Mouse (Mus musculus): Measurements from ENCODE around the gene Maml1. TPM values are rescaled to one million over a fixed set of nuclear protein-coding genes. Genes with fewer than 3 reads are reported as not detected.

The Maml1 gene
- total RNA-seq, 4 experiments from 2014 or later, result 9.0 to 11.0 (median 9.4) TPM

DNA sequence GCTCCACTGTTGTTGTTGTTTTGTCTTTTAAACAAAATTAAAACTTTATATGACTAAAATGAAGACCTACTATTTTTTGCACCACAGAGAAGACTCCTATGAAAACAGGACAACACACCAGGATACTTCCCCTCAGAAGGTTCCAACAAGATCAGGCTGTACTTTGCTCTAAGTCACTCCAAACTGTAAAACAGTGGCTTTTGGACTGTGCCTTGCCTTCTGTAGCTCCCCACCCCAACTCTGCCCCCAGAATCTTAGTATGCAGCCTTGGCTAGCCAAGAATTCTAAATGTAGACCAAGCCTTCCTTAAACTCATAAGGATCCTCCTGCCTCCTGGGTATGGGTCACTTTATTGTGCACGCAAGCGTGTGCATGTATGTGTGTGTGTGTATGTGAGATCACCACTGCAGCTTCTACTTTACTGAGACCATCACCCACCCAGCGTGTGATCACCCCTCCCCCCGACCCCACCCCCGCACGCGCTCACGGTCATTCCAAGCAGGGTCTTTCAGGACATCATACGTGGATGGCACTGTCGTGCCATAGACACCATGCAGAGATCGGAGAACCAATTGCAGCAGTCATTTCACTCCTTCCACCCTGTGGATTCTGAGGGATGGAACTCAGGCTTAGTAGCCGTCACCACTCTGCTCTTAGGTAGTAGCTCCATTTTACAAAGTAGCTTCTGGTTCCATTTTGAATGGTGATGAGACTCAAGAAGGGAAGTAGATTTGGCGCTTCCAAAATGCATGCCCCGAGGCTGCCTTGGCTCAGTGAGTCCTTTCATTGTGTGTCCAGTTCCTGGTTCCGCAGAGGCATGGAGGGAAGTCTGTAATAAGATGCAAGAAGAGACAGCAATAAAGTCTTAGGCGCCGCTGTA, 68.1 kb downstream of the Maml1 start:
- DNase-seq (ENCODE audit: low spot score), result no peak

- DNase-seq (ENCODE audit: low spot score), result no peak
Measured at GRCm38 (mm10) chr11:50222559-50223276, 69.4 kb downstream of the Maml1 start.

DNA sequence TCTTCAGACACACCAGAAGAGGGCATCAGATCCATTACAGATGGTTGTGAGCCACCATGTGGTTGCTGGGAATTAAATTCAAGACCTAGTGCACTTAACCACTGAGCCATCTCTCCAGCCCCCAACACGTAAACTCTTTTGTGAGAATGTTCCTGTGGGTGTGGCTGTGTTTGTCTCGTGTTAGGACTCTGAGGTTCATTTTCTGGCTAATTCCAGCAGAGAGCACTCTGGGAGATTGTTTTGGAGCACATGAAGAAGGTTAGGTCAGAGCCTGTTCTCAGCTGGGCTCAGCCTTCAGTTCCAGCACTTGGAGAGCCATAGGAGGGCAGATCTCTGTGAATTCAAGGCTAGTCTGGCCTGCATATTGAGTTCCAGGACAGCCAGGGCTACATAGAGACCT, 72.3 kb downstream of the Maml1 start:
- DNase-seq (ENCODE audit: low spot score), result no peak

DNA sequence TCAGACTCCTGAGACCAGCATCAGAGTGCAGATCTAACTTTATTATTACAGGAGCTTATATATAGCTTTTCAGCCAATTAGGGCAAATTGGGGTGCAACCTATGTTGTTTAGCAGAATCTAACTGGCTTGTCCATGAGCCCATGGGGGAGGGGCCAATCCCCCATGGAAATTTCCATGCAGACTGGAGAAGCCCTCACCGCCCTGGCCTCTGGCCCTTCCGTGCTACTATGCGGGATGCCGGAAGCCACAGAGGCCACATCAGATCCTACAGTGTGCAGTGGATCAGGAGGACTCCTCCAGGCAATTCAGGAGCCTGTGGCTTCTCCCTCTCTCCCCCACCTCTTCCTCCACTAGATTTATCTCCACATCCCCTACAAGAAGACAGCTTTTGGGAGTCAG, 74.3 kb downstream of the Maml1 start:
- no peak for DNase-seq (ENCODE audit: low spot score)

DNA sequence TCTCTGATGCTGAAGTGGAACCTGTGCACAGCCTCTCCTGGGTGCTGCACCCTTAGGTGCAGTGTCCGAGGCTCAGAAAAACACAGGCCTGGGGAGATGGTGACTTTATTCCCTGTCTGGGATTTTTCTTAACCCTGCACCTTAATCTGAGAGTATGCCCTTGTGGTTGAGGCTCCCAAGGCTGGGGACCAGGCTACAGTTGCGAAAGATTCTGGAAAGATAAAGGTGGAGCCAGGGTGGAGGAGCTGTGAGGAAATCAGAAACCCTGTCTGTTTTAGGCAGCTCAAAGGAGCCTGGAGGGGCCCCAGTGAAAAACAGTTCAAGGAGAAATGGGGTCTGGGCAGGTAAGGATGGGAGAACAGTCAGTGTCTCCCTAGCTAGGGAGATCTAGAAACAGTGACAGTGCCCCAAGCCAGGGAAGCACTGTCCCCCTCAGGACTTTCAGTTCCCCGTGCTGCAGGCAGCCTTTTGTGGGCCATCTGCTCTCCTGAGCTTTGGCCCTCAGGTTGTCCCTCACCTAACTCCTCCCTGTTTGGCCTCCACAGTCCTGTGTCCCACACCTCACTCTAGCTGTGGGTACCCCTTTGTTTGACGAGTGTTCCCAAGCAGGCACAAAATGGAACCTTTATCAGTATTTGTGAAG, 75.3 kb downstream of the Maml1 start:
- no peak for DNase-seq (ENCODE audit: low spot score)

DNA sequence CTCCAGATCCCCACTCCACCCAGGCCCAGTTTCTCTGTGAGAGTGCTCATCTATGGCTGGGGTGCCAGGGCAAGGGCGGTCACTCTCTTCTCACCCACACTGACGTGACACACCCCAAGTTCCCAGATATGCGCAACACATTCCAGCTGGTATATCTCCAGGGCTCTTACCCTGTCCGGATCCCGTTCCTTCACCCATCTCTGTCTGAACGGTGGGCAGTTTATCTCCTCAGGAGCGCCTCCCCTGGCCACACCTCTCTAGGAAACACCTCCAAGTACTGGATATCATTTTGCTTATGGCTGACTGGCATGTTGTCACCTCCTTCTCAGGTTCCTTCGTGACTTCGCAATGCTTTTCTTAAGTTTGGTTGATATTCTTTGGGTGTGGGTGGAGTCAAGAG, 76.5 kb downstream of the Maml1 start:
- no peak for DNase-seq (ENCODE audit: low spot score)

- DNase-seq (ENCODE audit: low spot score), result no peak
Measured at GRCm38 (mm10) chr11:50214631-50215030, 77.5 kb downstream of the Maml1 start.

DNA sequence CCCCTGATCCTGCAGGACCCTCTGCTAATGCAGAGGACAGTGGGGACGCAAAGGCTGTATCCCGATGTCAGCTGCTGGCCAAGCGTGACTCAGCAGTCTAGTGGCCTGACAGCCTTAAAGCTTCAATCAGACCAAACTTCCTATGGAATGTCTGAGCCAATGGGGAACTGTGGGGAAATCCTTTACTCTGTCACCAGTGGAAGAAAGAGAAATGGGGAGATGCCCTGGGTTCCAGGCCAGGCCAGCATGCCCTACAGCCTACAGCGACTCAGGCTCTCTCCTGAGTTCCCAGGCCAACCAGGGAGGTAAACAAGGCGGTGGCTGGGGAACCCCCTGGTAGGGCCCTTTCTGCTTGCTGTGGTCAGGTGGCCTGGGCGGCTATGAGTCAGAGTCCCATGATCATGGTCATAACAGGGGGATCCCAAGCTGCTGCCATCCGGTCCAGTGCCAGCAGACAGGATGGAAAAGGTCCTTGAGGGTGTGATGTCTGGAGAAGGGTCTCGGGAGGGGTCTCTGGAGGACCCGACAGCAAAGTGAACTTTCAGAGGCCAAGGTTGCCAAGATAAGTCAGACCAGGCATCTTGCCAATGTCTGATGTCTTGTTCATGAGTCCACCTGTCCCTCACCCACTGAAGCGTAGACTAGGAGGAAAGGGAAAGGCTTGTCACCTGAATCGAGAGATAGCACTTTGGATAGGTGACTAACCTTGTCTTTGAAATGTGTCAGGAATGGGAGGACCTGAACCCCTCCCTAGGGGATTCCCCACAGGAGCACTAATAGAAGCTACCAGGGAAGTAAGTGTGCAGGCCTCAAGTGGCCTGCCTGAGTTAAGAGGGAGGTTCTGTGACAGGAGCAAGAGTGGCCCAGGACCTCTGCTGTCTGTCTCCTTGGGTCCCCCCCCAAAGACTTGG, 79.0 kb downstream of the Maml1 start:
- peak; percentile 91 for DNase-seq (ENCODE audit: low spot score)

- DNase-seq (ENCODE audit: low spot score), result no peak
Measured at GRCm38 (mm10) chr11:50212060-50212739, 79.9 kb downstream of the Maml1 start.

DNA sequence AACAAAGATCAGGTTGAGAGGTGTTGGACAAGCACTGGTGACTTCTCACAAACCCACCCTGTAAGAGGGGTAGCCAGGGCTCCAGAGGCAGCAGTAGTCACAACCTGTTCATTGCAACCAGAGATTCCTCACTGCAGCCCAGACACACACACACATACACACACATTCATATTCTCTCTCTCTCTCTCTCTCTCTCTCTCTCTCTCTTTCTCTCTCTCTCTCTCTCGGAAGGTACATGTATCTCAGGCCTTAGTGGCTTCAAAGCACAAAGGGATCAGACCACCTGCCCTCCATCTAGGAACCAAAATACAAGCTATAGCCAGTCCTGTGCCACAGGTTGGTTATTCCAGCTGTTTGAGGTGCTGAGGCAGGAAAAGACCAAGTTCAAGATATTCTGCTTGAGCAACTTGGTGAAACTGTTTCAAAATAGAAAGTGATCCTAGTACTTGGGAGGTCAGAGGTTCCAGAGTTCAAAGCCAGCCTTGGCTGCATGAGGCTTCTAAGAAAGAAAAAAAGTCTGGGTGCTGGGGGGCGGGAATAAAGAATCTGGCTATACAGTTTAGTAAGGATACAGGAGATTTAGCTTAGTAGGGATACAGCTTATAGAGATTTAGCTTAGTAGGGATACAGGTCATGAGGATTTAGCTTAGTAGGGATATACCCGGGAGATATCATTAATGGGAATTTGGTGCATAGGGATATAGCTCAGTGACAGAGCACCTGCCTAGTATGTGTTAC, 80.6 kb downstream of the Maml1 start:
- DNase-seq (ENCODE audit: low spot score), result no peak

- DNase-seq (ENCODE audit: low spot score), result peak; percentile 85
Measured at GRCm38 (mm10) chr11:50210505-50211151, 81.5 kb downstream of the Maml1 start, which contains the start of the genes Sqstm1 and Mgat4b. Gene Sqstm1, minus strand, starts transcription at chr11:50210827. Gene Mgat4b, plus strand, starts transcription at chr11:50210890.

DNA sequence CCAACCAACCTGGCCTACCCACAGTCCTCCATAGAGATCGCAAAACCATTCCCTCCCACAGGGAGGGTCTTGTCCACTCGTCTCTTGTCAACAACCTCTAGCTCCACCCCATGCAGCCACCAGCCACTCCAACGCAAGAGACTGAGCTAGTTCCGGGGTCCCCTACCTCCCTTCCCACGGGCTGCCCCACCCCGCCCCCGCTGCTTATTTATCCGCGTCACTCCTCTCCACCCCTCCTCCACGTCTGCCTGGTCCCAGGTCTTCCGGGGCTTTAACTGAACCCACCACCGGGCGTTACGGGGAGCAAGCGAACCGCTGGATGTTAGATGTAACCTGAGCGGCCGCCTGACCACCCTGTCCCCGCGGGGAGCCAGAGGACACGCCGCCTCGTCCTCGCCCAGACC, 82.0 kb downstream of the Maml1 start:
- peak; percentile 88 for DNase-seq (ENCODE audit: low spot score)

DNA sequence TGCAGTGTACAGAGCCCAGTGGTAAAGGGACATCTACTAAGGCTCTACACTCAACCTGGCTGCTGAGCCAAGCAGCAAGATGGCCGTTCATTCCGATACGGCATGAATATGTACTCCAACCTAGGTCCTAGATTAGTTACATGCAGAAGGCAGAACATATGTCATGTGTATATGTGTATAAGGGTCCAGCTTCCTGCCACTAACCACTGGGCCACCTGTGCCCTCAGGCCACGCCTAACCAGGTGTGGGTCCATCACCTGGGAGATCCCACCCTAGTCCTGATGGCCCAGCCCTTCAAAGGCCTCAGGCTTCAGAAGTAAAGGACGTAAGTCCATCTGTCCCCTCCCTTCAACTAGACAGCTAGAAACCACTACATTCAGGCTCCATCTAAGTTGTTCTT, 84.1 kb downstream of the Maml1 start:
- DNase-seq (ENCODE audit: low spot score), result no peak

GRCm38 (mm10) chr11:50207344-50207743, 84.8 kb downstream of the Maml1 start:
- no peak for DNase-seq (ENCODE audit: low spot score)

GRCm38 (mm10) chr11:50206037-50206436, 86.1 kb downstream of the Maml1 start:
- DNase-seq (ENCODE audit: low spot score), result no peak
